Mouse (Mus musculus) adrenal gland, postnatal 4 days (tissue): Measurements from ENCODE around the gene Cuedc1. TPM values are rescaled to one million over a fixed set of nuclear protein-coding genes. Genes with fewer than 3 reads are reported as not detected.
"Not testable (repeated sequence)": the region's sequence is repeated elsewhere in the genome, so short reads cannot be mapped to it uniquely, and the experiment has no call there.

Experiments used
- DNase-seq, 2 experiments: peaks; one replicate each; pipeline ENCODE4 v3.0.0; 2021 to 2022; ENCODE audit warnings: low spot score in 2 of 2, mixed read lengths in 2 of 2
- total RNA-seq, 2 experiments: library from RNA; stranded (reverse); gene quantifications; 2 replicates each; pipeline ENCODE4 v1.2.3; 2021

The Cuedc1 gene
- total RNA-seq, 2 experiments from 2014 or later: 59.3 to 65.2 TPM

DNA sequence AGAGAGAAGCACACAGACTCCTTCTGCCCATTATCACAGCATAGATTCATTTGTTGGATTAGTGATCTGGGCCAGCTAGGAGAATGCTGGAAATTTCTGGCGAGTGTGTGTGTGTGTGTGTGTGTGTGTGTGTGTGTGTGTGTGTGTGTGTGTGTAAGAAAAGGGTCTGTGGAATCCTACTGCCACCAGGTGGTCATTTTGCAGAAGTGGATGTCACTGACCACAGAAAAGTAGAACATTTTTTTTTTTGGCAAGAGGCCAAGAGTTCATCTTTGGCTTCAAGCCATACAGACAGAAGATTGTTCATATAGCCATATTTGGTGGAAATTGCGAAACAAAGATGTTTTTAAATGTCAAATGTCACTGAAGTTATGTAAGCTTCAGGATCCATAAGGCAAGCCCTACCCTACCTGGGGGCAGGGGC lies 99.3 kb downstream of the Cuedc1 start:
- no peak for DNase-seq

- no peak for DNase-seq
Observed at GRCm38 (mm10) chr11:88198223-88198622, 100.4 kb downstream of the Cuedc1 start.

DNA sequence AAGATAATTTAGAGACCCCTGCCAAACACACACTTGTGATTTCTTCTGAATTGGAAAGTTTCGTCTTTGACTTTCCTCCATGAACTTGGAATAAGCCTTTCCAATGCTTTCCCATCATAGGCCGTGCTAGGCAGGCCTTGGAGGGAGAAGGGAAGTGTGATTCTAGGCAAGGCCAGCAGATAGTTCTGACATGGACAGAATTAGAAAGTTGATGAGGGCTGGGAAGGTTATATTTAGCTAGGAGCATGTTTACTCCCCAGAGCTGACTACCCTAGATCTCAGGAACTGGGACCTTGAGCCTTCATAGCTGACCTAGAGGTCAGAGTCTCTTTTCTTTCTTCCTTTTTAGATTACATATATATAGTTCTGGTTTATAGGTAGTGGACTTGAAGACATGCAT lies 103.3 kb downstream of the Cuedc1 start:
- DNase-seq: no peak

DNA sequence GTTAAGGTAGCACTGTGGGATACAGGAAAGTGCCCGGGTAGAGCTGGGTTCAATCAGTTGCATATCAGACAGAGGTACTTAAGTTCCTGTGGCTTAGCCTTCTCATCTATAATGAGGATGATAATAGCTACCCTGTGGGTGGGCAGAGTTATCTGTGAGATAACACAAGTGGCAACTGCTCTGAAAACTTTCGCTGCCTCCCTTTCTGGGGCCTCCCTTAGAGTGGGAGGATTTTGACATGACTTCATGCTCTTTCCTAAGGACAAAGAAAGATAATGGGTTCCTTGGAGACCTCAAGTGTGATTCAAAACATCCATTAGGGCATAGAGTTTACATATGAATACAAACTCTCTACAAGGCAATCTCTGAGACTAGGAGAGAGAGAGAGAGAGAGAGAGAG lies 104.2 kb downstream of the Cuedc1 start:
- no peak for DNase-seq

- DNase-seq: peak; percentile 67 to 85
Observed at GRCm38 (mm10) chr11:88203712-88204532, 106.1 kb downstream of the Cuedc1 start, which contains the start of gene Mrps23. Gene Mrps23 (plus strand): TSS chr11:88204388.

DNA sequence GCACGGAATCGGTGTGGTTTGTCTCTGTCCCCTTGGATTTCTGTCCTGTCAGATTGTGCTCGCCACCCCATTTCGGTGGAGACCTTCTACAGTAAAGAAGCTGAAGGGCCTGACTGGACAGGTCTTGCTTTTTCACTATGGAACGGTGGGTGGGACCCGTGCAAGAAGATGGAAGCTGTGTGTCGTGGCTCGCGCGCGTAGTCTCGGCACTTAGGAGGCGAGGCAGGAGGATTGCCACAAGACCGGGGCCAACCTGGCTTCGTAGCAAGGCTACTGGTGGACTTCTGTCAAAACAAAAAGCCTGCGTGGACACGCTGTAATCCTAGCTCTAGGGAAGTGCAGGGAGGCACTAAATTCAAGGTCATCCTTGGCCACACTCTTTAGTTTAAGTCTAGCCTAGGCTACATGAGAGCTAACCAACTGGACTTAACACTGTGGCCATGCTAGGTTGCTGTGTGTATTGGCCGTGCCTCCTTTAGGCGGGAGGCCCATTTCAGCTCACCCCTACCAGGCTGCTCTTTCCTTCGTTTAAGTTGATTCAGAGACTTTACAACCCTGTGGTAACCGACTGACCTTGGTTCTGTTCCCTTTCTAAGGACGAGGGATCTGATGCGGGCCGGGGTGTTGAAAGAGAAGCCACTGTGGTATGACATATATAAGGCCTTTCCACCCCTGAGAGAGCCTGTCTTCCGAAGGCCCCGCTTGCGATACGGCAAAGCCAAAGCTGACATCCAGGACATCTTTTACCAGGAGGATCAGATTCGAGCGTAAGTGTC lies 106.9 kb downstream of the Cuedc1 start:
- DNase-seq: no peak

GRCm38 (mm10) chr11:88206576-88206975 lies 108.7 kb downstream of the Cuedc1 start:
- DNase-seq: not testable (repeated sequence)

GRCm38 (mm10) chr11:88207697-88208096 lies 109.8 kb downstream of the Cuedc1 start:
- DNase-seq: no peak

GRCm38 (mm10) chr11:88211824-88212582 lies 114.1 kb downstream of the Cuedc1 start:
- DNase-seq: no peak

DNA sequence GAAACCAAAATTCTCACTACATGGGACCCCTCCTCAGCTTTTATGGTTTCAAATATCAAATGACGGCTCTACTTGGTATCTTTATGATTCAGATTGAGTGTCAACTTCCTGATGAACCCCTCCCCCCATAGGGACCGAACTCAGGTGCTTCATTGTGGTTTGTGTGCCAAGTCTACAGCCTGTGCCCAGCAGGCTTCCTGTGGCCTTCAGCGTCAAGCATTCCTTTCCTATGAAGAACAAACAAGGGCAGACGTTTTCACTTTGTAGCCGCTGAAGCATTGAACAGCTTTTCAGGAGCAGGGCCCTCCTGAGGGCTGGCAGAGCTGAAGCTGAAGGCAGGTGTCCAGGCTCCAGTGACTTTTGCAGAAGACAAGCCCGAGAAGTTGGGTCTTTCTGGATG lies 115.9 kb downstream of the Cuedc1 start:
- no peak for DNase-seq

- no peak for DNase-seq
Observed at GRCm38 (mm10) chr11:88214881-88215831, 117.3 kb downstream of the Cuedc1 start.

GRCm38 (mm10) chr11:88216231-88216685 lies 118.4 kb downstream of the Cuedc1 start:
- DNase-seq: no peak

DNA sequence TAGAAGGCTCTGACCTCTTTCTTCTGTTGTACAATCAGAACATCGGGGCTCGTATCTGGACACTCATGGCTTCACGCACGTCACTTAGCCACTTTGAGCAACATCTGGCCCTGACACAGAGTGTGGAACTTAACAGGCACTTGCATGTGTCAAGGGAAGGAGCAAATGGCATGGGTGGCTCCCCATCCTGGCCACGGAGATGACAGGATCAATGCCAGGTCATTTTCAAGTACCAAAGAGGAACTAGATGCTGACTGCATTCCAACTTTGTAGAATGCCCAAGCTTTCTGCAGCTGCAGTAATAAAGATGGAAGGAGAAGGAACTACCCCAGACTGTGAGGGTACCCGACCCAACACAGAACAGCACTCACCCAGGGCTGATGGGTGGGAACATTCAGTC lies 120.3 kb downstream of the Cuedc1 start:
- DNase-seq: no peak

DNA sequence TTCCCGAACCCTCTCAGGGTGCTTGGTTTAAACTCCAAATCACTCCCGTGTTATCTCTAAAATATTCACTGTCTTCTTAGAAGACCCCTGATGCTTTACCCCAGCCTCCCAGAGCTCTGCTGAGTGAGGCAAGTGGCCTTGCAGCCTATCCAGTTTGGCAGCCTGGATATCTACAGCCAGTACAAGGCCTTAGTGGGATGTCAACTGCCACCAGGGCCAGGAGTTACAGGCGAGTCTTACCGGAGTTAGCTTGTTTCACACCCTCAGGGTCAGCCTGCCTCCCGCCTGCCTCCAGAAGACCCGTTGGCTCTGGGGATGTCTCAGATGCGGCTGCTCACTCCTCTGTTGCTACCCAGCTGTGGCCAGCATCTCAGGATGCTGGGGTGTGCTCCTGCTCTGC lies 120.7 kb downstream of the Cuedc1 start:
- DNase-seq: no peak

GRCm38 (mm10) chr11:88221929-88222475 lies 124.1 kb downstream of the Cuedc1 start:
- no peak for DNase-seq

- no peak for DNase-seq
Observed at GRCm38 (mm10) chr11:88227001-88227957, 129.4 kb downstream of the Cuedc1 start.

DNA sequence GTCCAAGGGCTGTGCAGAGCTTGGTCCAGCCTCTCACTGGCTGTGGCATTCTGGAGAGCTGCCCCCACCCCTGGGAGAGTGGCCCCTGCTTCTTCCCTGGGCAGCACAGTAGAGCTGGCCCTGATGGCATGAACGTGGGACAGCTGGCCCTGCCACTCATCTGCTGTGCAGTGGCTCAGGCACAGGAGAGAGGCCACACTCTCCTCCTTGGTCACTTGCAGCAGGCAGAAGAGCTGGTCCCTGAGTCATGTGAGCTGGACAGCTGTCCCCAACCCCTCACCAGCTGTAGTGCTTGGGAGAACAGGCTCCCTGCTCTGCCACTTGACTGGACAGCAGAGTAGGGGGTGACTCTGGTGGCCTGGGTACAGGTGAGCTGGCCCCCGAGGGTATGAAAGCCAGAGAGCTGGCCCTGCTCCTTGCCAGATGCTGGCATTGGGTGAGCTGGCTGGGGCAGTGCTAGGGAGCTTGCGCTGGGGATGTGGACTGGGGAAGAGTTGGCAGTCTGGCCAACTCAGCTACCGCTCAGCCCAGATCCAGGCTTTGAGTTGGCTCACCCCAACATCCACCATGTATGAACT lies 133.4 kb downstream of the Cuedc1 start:
- no peak for DNase-seq
